Mouse (Mus musculus) CH12.LX (cell line): ENCODE measurements around the gene Fam185a. TPM values are rescaled to one million over a fixed set of nuclear protein-coding genes. Genes with fewer than 3 reads are reported as not detected.

Experiments
- DNase-seq: peaks from one replicate; pipeline ENCODE4 v3.0.0-alpha.2; 2013; ENCODE audit errors: extremely low read depth
- H3K27ac ChIP-seq: 2 replicates; pipeline ENCODE4 v1.5.1; 2012; ENCODE audit warnings: low read depth, mild to moderate bottlenecking, control low read depth, moderate library complexity; ENCODE audit not compliant: insufficient read depth
- H3K27me3 ChIP-seq: replicated peaks from 2 replicates; pipeline ENCODE3; 2012; ENCODE audit warnings: inconsistent platforms
- H3K36me3 ChIP-seq, 2 experiments: replicated peaks in 1 of 2; 2 replicates each; pipeline versions ENCODE3 to v1.6.1; 2012; ENCODE audit warnings: inconsistent platforms in 1 of 2, low read length in 1 of 2, mild to moderate bottlenecking in 1 of 2, mixed read lengths in 1 of 2, moderate library complexity in 1 of 2; ENCODE audit not compliant: control insufficient read depth in 1 of 2, insufficient read depth in 1 of 2
- H3K4me1 ChIP-seq, 2 experiments: 2 replicates each; pipeline ENCODE4 v1.6.1; 2012; ENCODE audit warnings: inconsistent platforms in 1 of 2, moderate library complexity in 1 of 2; ENCODE audit not compliant: insufficient read depth in 2 of 2, control insufficient read depth in 1 of 2
- H3K4me2 ChIP-seq: 2 replicates; pipeline ENCODE4 v1.6.1; 2012; ENCODE audit warnings: low read depth, mild to moderate bottlenecking, control low read depth; ENCODE audit not compliant: poor library complexity, insufficient read depth, severe bottlenecking
- H3K4me3 ChIP-seq, 3 experiments: fragments of 150-350 bp in 1 of 3; sonication (generic) in 1 of 3; replicated peaks in 1 of 3; 2 replicates each; pipeline versions ENCODE3 to v1.5.1; 2011 to 2012; ENCODE audit warnings: low read depth in 2 of 3, low read length in 2 of 3, mild to moderate bottlenecking in 2 of 3, moderate library complexity in 2 of 3, control low read depth in 1 of 3, improper control_type of control experiment in 1 of 3, inconsistent platforms in 1 of 3, mixed read lengths in 1 of 3; ENCODE audit not compliant: poor library complexity in 1 of 3
- H3K79me2 ChIP-seq: replicated peaks from 2 replicates; pipeline ENCODE4 v1.6.1; 2012; ENCODE audit warnings: mild to moderate bottlenecking, moderate library complexity; ENCODE audit not compliant: control insufficient read depth, poor library complexity, insufficient read depth, severe bottlenecking; ENCODE audit errors: extremely low read depth
- H3K9ac ChIP-seq: 2 replicates; pipeline ENCODE4 v1.6.1; 2012; ENCODE audit warnings: low read depth, mild to moderate bottlenecking, control low read depth, moderate library complexity; ENCODE audit not compliant: insufficient read depth
- H3K9me3 ChIP-seq: replicated peaks from 2 replicates; pipeline ENCODE3; 2012; ENCODE audit warnings: low read length, inconsistent platforms, mixed read lengths
- BHLHE40 ChIP-seq: IDR thresholded peaks from 2 replicates; pipeline ENCODE4 v1.6.1; 2011; ENCODE audit warnings: mild to moderate bottlenecking, low read depth, low read length, improper control_type of control experiment
- CHD1 ChIP-seq: IDR thresholded peaks from 2 replicates; pipeline ENCODE4 v1.6.1; 2012; ENCODE audit warnings: low read depth, low read length, improper control_type of control experiment, inconsistent platforms
- CTCF ChIP-seq, 2 experiments: IDR thresholded peaks in 1 of 2; conservative IDR thresholded peaks in 1 of 2; 2 replicates each; pipeline ENCODE4 v1.5.1; 2011 to 2012; ENCODE audit warnings: low read depth in 2 of 2, low read length in 2 of 2, improper control_type of control experiment in 1 of 2, inconsistent platforms in 1 of 2, mild to moderate bottlenecking in 1 of 2, moderate library complexity in 1 of 2
- E2F4 ChIP-seq: IDR thresholded peaks from 2 replicates; pipeline ENCODE4 v1.6.1; 2011; ENCODE audit warnings: low read depth, low read length, improper control_type of control experiment; ENCODE audit not compliant: insufficient replicate concordance
- ELF1 ChIP-seq: IDR thresholded peaks from 2 replicates; pipeline ENCODE4 v1.6.1; 2014; ENCODE audit warnings: low read depth, mild to moderate bottlenecking, inconsistent platforms, low read length, improper control_type of control experiment
- EP300 ChIP-seq: IDR thresholded peaks from 2 replicates; pipeline ENCODE4 v1.6.1; 2011; ENCODE audit warnings: low read length, improper control_type of control experiment
- IRF4 ChIP-seq: IDR thresholded peaks from 2 replicates; pipeline ENCODE4 v1.6.1; 2014; ENCODE audit warnings: low read depth, mild to moderate bottlenecking, inconsistent platforms, low read length, improper control_type of control experiment
- MAFK ChIP-seq: IDR thresholded peaks from 2 replicates; pipeline ENCODE4 v1.6.1; 2011; ENCODE audit warnings: low read length, improper control_type of control experiment; ENCODE audit not compliant: insufficient replicate concordance
- MAZ ChIP-seq: IDR thresholded peaks from 2 replicates; pipeline ENCODE4 v1.6.1; 2012; ENCODE audit warnings: low read depth, mild to moderate bottlenecking, inconsistent platforms, low read length, improper control_type of control experiment, moderate library complexity
- MYC ChIP-seq: IDR thresholded peaks from 2 replicates; pipeline ENCODE4 v1.6.1; 2011; ENCODE audit warnings: low read depth, mild to moderate bottlenecking, improper control_type of control experiment, low read length
- NELFE ChIP-seq: IDR thresholded peaks from 2 replicates; pipeline ENCODE4 v1.6.1; 2011; ENCODE audit warnings: low read depth, low read length, improper control_type of control experiment
- PAX5 ChIP-seq: IDR thresholded peaks from 2 replicates; pipeline ENCODE4 v1.6.1; 2012; ENCODE audit warnings: low read length, inconsistent platforms, mixed read lengths
- RCOR1 ChIP-seq: conservative IDR thresholded peaks from 2 replicates; pipeline ENCODE4 v1.6.1; 2012; ENCODE audit warnings: low read depth, mild to moderate bottlenecking, inconsistent platforms, low read length, improper control_type of control experiment
- TBP ChIP-seq: conservative IDR thresholded peaks from 2 replicates; pipeline ENCODE4 v1.6.1; 2011; ENCODE audit warnings: low read depth, low read length, improper control_type of control experiment
- USF1 ChIP-seq: IDR thresholded peaks from 2 replicates; pipeline ENCODE4 v1.6.1; 2014; ENCODE audit warnings: low read depth, mild to moderate bottlenecking, inconsistent platforms, low read length, improper control_type of control experiment
- ZC3H11A ChIP-seq: IDR thresholded peaks from 2 replicates; pipeline ENCODE4 v1.6.1; 2012; ENCODE audit warnings: low read depth, mild to moderate bottlenecking, inconsistent platforms, low read length, improper control_type of control experiment
- dilution Hi-C: fragments of 300-500 bp; cut with MboI; formaldehyde crosslinking; loops from 2 replicates; pipeline ENCODE4 v1.14.3; 2020; ENCODE audit warnings: low sequenced_read_pairs; ENCODE audit not compliant: extremely low pct_unique_long_range_greater_than_20kb, extremely low pct_ligation_motif_present
- in situ Hi-C: fragments of 300-500 bp; cut with MboI; formaldehyde crosslinking; loops from 3 replicates; pipeline ENCODE4 v1.14.3; 2019; ENCODE audit warnings: low sequenced_read_pairs, low pct_ligation_motif_present, low pct_unique_long_range_greater_than_20kb, mixed read lengths
- polyA plus RNA-seq: library from polyadenylated mRNA; unstranded; fragments of >175 nt; gene quantifications from 2 replicates; pipeline ENCODE4 v1.2.1, GENCODE M21; 2012; ENCODE audit warnings: low read depth; ENCODE audit not compliant: insufficient read length
- total RNA-seq, 2 experiments: library from RNA; depleted of rRNA; stranded (reverse); fragments of 300-350 nt in 1 of 2; fragments of >200 nt in 1 of 2; gene quantifications; 2 replicates each; pipeline ENCODE4 v1.2.3; 2012 to 2014

Gene Fam185a
- total and polyA plus RNA-seq, 3 experiments: 13.4 to 30.6 (median 16.1) TPM

- no peak overlapping the region for H3K9ac ChIP-seq
- H3K9me3 ChIP-seq: no peaks in the 10 kb centered on the region
- H3K4me2 ChIP-seq: no peak overlapping the region
- H3K27ac ChIP-seq: no peak overlapping the region
- peaks cover 18 to 42% of the 10 kb centered on the region in 2 experiments for H3K4me1 ChIP-seq
- DNase-seq: no peak
- no peaks in the 10 kb centered on the region for H3K36me3 ChIP-seq
- H3K4me3 ChIP-seq: no peak overlapping the region
- no peaks in the 10 kb centered on the region for H3K27me3 ChIP-seq
- no peak for TF ChIP-seq MAFK
- TF ChIP-seq, all 38 proteins: peak for 0
- in situ Hi-C loops: no loop called here
- no peaks in the 10 kb centered on the region for H3K79me2 ChIP-seq
- dilution Hi-C loops: no loop called here
Measured at GRCm38 (mm10) chr5:21506887-21507286, 82.1 kb downstream of the Fam185a start.

DNA sequence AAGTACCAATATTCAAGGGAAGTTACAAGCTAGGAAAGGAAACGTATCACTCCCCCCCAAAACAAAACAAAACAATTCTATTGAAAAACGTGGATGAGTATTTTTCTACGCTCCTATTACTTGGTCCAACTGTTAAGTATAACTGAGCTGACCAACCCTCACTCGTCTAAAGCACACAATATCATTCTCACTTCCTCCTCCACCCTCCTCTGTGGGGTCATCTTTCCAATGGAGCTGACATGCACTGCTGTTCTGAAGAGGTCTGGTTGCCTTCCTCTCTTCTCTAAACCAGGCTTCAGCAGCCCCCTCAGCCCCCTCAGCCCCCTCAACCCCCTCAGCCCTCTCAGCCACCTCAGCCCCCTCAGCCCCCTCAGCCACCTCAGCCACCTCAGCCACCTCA, 85.0 kb downstream of the Fam185a start:
- dilution Hi-C loops: no loop called here
- H3K4me3 ChIP-seq: no peak overlapping the region

DNA sequence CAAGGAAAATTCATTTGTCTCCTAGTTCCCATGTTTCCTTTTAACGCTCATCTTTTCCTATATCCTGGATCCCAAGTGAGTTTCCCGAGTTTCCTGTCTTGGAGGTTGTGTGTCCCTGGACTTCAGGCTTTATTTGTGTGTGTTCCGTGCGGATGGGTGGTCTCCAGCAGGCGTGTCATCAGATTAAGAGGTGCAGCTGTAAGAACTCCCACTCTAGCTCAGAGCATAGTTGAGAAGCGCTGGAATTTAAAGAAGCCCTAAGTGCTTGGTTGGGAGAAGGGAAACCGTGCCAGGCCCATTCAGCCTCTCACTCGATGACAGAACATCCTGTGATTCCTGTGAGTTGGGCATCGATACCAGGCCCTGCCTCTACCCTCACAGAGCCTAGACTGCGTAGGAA, 88.6 kb downstream of the Fam185a start:
- peaks cover 3% of the 10 kb centered on the region for H3K9me3 ChIP-seq

More for the DNA sequence above, 85.0 kb downstream of the Fam185a start:
- DNase-seq: no peak
- Histone ChIP-seq H3K4me1 (peaks cover 16 to 29% of the 10 kb centered on the region in 2 experiments), H3K36me3 (no peaks in the 10 kb centered on the region), H3K9ac (no peak overlapping the region), H3K9me3 (no peaks in the 10 kb centered on the region), H3K27ac (no peak overlapping the region), H3K79me2 (no peaks in the 10 kb centered on the region), H3K4me2 (no peak overlapping the region), H3K27me3 (no peaks in the 10 kb centered on the region)
- no peak for TF ChIP-seq CTCF (conservative IDR thresholded peaks at IDR 0.05 in 1 of 2, IDR thresholded peaks at IDR 0.05 in 1 of 2; ENCODE audit: low read depth in 2 of 2, low read length in 2 of 2)
- peak; percentile 34; the same call in 1 of the 2 replicates for TF ChIP-seq EP300
- TF ChIP-seq E2F4: no peak
- no peak for TF ChIP-seq PAX5
- no peak for TF ChIP-seq MYC
- peak; percentile 36; the same call in 1 of the 2 replicates for TF ChIP-seq IRF4
- in situ Hi-C loops: no loop called here

More for the DNA sequence above, 88.6 kb downstream of the Fam185a start:
- no peaks in the 10 kb centered on the region for H3K79me2 ChIP-seq
- no peaks in the 10 kb centered on the region for H3K36me3 ChIP-seq
- H3K9ac ChIP-seq: no peak overlapping the region
- H3K4me1 ChIP-seq: peaks cover 14 to 27% of the 10 kb centered on the region in 2 experiments
- TF ChIP-seq BHLHE40 (no peak), ZC3H11A (no peak), RCOR1 (no peak), USF1 (no peak), TBP (no peak), ELF1 (no peak), CHD1 (no peak), NELFE (no peak), MAZ (no peak)
- no peaks in the 10 kb centered on the region for H3K27me3 ChIP-seq
- in situ Hi-C loops (no loop called here), dilution Hi-C loops (no loop called here)
- no peak for DNase-seq
- no peak overlapping the region for H3K4me3 ChIP-seq
- H3K27ac ChIP-seq: no peak overlapping the region
- no peak overlapping the region for H3K4me2 ChIP-seq
